Mouse (Mus musculus) CD4-positive, CD25-positive, alpha-beta regulatory T cell (primary cell): ENCODE measurements around the gene Rbm8a2. TPM values are rescaled to one million over a fixed set of nuclear protein-coding genes. Genes with fewer than 3 reads are reported as not detected.

Source experiments
- polyA plus RNA-seq: library from polyadenylated mRNA; unstranded; fragments of 100-300 nt; shearing (Covaris generic); gene quantifications from one replicate; pipeline ENCODE4 v1.2.1, GENCODE M21; 2017

Gene Rbm8a2
- 0.68 TPM for polyA plus RNA-seq

DNA sequence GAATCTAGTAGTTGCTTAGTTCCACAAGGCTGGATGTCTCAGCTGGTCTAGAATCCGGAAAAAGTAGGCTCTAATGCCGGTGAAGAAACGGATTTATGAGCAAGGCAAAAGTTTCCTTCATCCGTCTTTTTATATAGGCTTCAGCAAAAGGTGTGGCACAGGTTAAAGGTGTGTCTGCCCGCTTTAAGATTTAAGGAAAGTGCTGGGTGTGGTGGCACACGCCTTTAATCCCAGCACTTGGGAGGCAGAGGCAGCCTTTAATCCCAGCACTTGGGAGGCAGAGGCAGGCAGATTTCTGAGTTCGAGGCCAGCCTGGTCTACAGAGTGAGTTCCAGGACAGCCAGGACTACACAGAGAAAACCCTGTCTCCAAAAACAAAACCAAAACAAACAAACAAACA, at the start of gene Rbm8a2:
Rbm8a2 (minus strand) TSS at position 101 of the 400 bp plus-strand sequence.

Other genes with a start within 250 kb of the Rbm8a2 start
- 3.5 TPM for gene Exo1, start 98.5 kb downstream of the Rbm8a2 start, polyA plus RNA-seq
- gene Gm38100, start 58.8 kb downstream of the Rbm8a2 start, polyA plus RNA-seq: not detected